Mouse (Mus musculus): Measurements from ENCODE around the gene Kcnk10. TPM values are rescaled to one million over a fixed set of nuclear protein-coding genes. Genes with fewer than 3 reads are reported as not detected.

Kcnk10 gene
- polyA plus RNA-seq, 1 experiment from 2014 or later = 0.13 TPM

GRCm38 (mm10) chr12:98573317-98574270 is 4.5 kb downstream of the Kcnk10 start:
- Histone ChIP-seq H3K27me3 (ENCODE audit: insufficient read depth, low read length) (peaks cover 60% of the 10 kb centered on the region), H3K9ac (replicated peaks) (no peak overlapping the region), H3K36me3 (replicated peaks; ENCODE audit: insufficient read depth, low read length) (no peaks in the 10 kb centered on the region), H3K4me3 (ENCODE audit: low read depth, low read length) (no peak overlapping the region), H3K4me2 (ENCODE audit: low read depth, low read length) (peak overlapping the region; percentile 76), H3K27ac (ENCODE audit: low read depth) (no peak overlapping the region), H3K4me1 (ENCODE audit: insufficient read depth) (no peaks in the 10 kb centered on the region), H3K9me3 (ENCODE audit: low read length) (no peaks in the 10 kb centered on the region)
- WGBS (ENCODE audit: insufficient replicate concordance) = 22% methylated on average over 25 of the region's 25 CpGs
- TF ChIP-seq EP300 (IDR thresholded peaks at IDR 0.05; ENCODE audit: low read depth) (no peak), CTCF (IDR thresholded peaks at IDR 0.05; ENCODE audit: low read depth) (no peak)
- ATAC-seq = no peak
- no peak for DNase-seq

- Histone ChIP-seq H3K4me1 (ENCODE audit: insufficient read depth) (no peaks in the 10 kb centered on the region), H3K36me3 (replicated peaks; ENCODE audit: insufficient read depth, low read length) (no peaks in the 10 kb centered on the region), H3K27ac (ENCODE audit: low read depth) (no peak overlapping the region), H3K4me3 (ENCODE audit: low read depth, low read length) (no peak overlapping the region), H3K4me2 (ENCODE audit: low read depth, low read length) (no peak overlapping the region), H3K9ac (replicated peaks) (no peak overlapping the region), H3K27me3 (ENCODE audit: insufficient read depth, low read length) (peaks cover 46% of the 10 kb centered on the region), H3K9me3 (ENCODE audit: low read length) (no peaks in the 10 kb centered on the region)
- no peak for TF ChIP-seq CTCF (IDR thresholded peaks at IDR 0.05; ENCODE audit: low read depth)
- TF ChIP-seq EP300 (IDR thresholded peaks at IDR 0.05; ENCODE audit: low read depth) = no peak
- no peak for ATAC-seq
- DNase-seq = no peak
- 29% methylated on average over 8 of the region's 8 CpGs for WGBS (ENCODE audit: insufficient replicate concordance)
Observed at GRCm38 (mm10) chr12:98571896-98572680, 6.0 kb downstream of the Kcnk10 start.

- ATAC-seq = no peak
- Histone ChIP-seq H3K27ac (ENCODE audit: low read depth) (no peak overlapping the region), H3K9me3 (ENCODE audit: low read length) (no peaks in the 10 kb centered on the region), H3K4me2 (ENCODE audit: low read depth, low read length) (no peak overlapping the region), H3K36me3 (replicated peaks; ENCODE audit: insufficient read depth, low read length) (no peaks in the 10 kb centered on the region), H3K4me1 (ENCODE audit: insufficient read depth) (no peaks in the 10 kb centered on the region), H3K9ac (replicated peaks) (no peak overlapping the region), H3K27me3 (ENCODE audit: insufficient read depth, low read length) (peaks cover 19% of the 10 kb centered on the region), H3K4me3 (ENCODE audit: low read depth, low read length) (no peak overlapping the region)
- TF ChIP-seq CTCF (IDR thresholded peaks at IDR 0.05; ENCODE audit: low read depth) (no peak), EP300 (IDR thresholded peaks at IDR 0.05; ENCODE audit: low read depth) (no peak)
- WGBS (ENCODE audit: insufficient replicate concordance) = 49% methylated on average over 6 of the region's 6 CpGs
- no peak for DNase-seq
Observed at GRCm38 (mm10) chr12:98569380-98569779, 8.7 kb downstream of the Kcnk10 start.

GRCm38 (mm10) chr12:98567877-98568276 is 10.2 kb downstream of the Kcnk10 start:
- ATAC-seq (no peak), DNase-seq (no peak)
- Histone ChIP-seq H3K9me3 (ENCODE audit: low read length) (no peaks in the 10 kb centered on the region), H3K4me2 (ENCODE audit: low read depth, low read length) (no peak overlapping the region), H3K36me3 (replicated peaks; ENCODE audit: insufficient read depth, low read length) (no peaks in the 10 kb centered on the region), H3K27ac (ENCODE audit: low read depth) (no peak overlapping the region), H3K27me3 (ENCODE audit: insufficient read depth, low read length) (0 out of 2 replicates have a peak, but pooled peaks cover 7% of the 10 kb centered on the region), H3K9ac (replicated peaks) (no peak overlapping the region), H3K4me3 (ENCODE audit: low read depth, low read length) (no peak overlapping the region), H3K4me1 (ENCODE audit: insufficient read depth) (no peaks in the 10 kb centered on the region)
- WGBS (ENCODE audit: insufficient replicate concordance) = 83% methylated on average over 6 of the region's 6 CpGs
- no peak for TF ChIP-seq CTCF (IDR thresholded peaks at IDR 0.05; ENCODE audit: low read depth)
- TF ChIP-seq EP300 (IDR thresholded peaks at IDR 0.05; ENCODE audit: low read depth) = no peak

- no peaks in the 10 kb centered on the region for H3K27me3 ChIP-seq (ENCODE audit: insufficient read depth, low read length)
- DNase-seq (no peak), ATAC-seq (no peak)
- no peak overlapping the region for H3K27ac ChIP-seq (ENCODE audit: low read depth)
- H3K9ac ChIP-seq (replicated peaks) = no peak overlapping the region
- H3K4me2 ChIP-seq (ENCODE audit: low read depth, low read length) = no peak overlapping the region
- no peaks in the 10 kb centered on the region for H3K36me3 ChIP-seq (replicated peaks; ENCODE audit: insufficient read depth, low read length)
- no peaks in the 10 kb centered on the region for H3K9me3 ChIP-seq (ENCODE audit: low read length)
- H3K4me3 ChIP-seq (ENCODE audit: low read depth, low read length) = no peak overlapping the region
- WGBS (ENCODE audit: insufficient replicate concordance) = 77% methylated on average over 3 of the region's 3 CpGs
- TF ChIP-seq EP300 (IDR thresholded peaks at IDR 0.05; ENCODE audit: low read depth) (no peak), CTCF (IDR thresholded peaks at IDR 0.05; ENCODE audit: low read depth) (no peak)
- H3K4me1 ChIP-seq (ENCODE audit: insufficient read depth) = no peaks in the 10 kb centered on the region
Observed at GRCm38 (mm10) chr12:98564383-98564782, 13.7 kb downstream of the Kcnk10 start.

- H3K9ac ChIP-seq (replicated peaks) = no peak overlapping the region
- H3K4me1 ChIP-seq (ENCODE audit: insufficient read depth) = no peaks in the 10 kb centered on the region
- TF ChIP-seq CTCF (IDR thresholded peaks at IDR 0.05; ENCODE audit: low read depth) (no peak), EP300 (IDR thresholded peaks at IDR 0.05; ENCODE audit: low read depth) (no peak)
- H3K27me3 ChIP-seq (ENCODE audit: insufficient read depth, low read length) = no peaks in the 10 kb centered on the region
- no peak overlapping the region for H3K27ac ChIP-seq (ENCODE audit: low read depth)
- 84% methylated on average over 4 of the region's 4 CpGs for WGBS (ENCODE audit: insufficient replicate concordance)
- H3K9me3 ChIP-seq (ENCODE audit: low read length) = no peaks in the 10 kb centered on the region
- ATAC-seq (no peak), DNase-seq (no peak)
- no peak overlapping the region for H3K4me2 ChIP-seq (ENCODE audit: low read depth, low read length)
- no peak overlapping the region for H3K4me3 ChIP-seq (ENCODE audit: low read depth, low read length)
- no peaks in the 10 kb centered on the region for H3K36me3 ChIP-seq (replicated peaks; ENCODE audit: insufficient read depth, low read length)
Observed at GRCm38 (mm10) chr12:98563261-98563660, 14.8 kb downstream of the Kcnk10 start.

All from liver, postnatal 0 days (tissue).